Mouse (Mus musculus): ENCODE measurements around the gene Ms4a2. TPM values are rescaled to one million over a fixed set of nuclear protein-coding genes. Genes with fewer than 3 reads are reported as not detected.

Gene Ms4a2
- polyA plus RNA-seq (2014; fragmentation: Nextera tagmentation; extraction: Ambion mirVana) = 0.36 TPM in 1 of 2 replicates, not detected in the other

- 87% methylated on average over 2 of the region's 2 CpGs for WGBS
- H3K4me2 ChIP-seq (ENCODE audit: low read depth, severe bottlenecking) = no peak within 1 kb of the TSS
- no peaks in the 10 kb centered on the region for H3K4me1 ChIP-seq (ENCODE audit: control insufficient read depth, insufficient read depth, low read length)
- DNase-seq (ENCODE audit: low spot score) (no peak), ATAC-seq (ENCODE audit: insufficient number of reproducible peaks, low FRiP score, low TSS enrichment, low read depth) (no peak)
- H3K4me3 ChIP-seq (ENCODE audit: low read depth, low read length) = no peak within 1 kb of the TSS
- no peak within 1 kb of the TSS for H3K9ac ChIP-seq (ENCODE audit: low read length)
- no peak within 1 kb of the TSS for H3K27ac ChIP-seq (replicated peaks; ENCODE audit: low read depth, low read length)
- no peaks in the 10 kb centered on the region for H3K27me3 ChIP-seq (ENCODE audit: control insufficient read depth, insufficient read depth, low read length)
- no peaks in the 10 kb centered on the region for H3K36me3 ChIP-seq (ENCODE audit: control insufficient read depth, insufficient read depth, low read length)
- no peaks in the 10 kb centered on the region for H3K9me3 ChIP-seq (ENCODE audit: control insufficient read depth, low read length)
These were observed at the start of gene Ms4a2 for GRCm38 (mm10) chr19:11623551-11623950. Gene Ms4a2, minus strand, starts transcription at chr19:11623719.

GRCm38 (mm10) chr19:11661562-11661961 is 38.0 kb upstream of the Ms4a2 start:
- Histone ChIP-seq H3K4me1 (ENCODE audit: control insufficient read depth, insufficient read depth, low read length) (no peaks in the 10 kb centered on the region), H3K27ac (replicated peaks; ENCODE audit: low read depth, low read length) (no peak overlapping the region), H3K4me3 (ENCODE audit: low read depth, low read length) (no peak overlapping the region), H3K9me3 (ENCODE audit: control insufficient read depth, low read length) (no peaks in the 10 kb centered on the region), H3K4me2 (ENCODE audit: low read depth, severe bottlenecking) (no peak overlapping the region), H3K27me3 (ENCODE audit: control insufficient read depth, insufficient read depth, low read length) (no peaks in the 10 kb centered on the region), H3K36me3 (ENCODE audit: control insufficient read depth, insufficient read depth, low read length) (no peaks in the 10 kb centered on the region), H3K9ac (ENCODE audit: low read length) (no peak overlapping the region)
- ATAC-seq (ENCODE audit: insufficient number of reproducible peaks, low FRiP score, low TSS enrichment, low read depth) (no peak), DNase-seq (ENCODE audit: low spot score) (no peak)

GRCm38 (mm10) chr19:11660459-11660858 is 36.9 kb upstream of the Ms4a2 start, which contains the start of gene Oosp2:
Gene Oosp2, minus strand, starts transcription at chr19:11660559.
- Histone ChIP-seq H3K9me3 (ENCODE audit: control insufficient read depth, low read length) (no peaks in the 10 kb centered on the region), H3K36me3 (ENCODE audit: control insufficient read depth, insufficient read depth, low read length) (no peaks in the 10 kb centered on the region), H3K4me3 (ENCODE audit: low read depth, low read length) (no peak within 1 kb of the TSS), H3K27me3 (ENCODE audit: control insufficient read depth, insufficient read depth, low read length) (no peaks in the 10 kb centered on the region), H3K27ac (replicated peaks; ENCODE audit: low read depth, low read length) (no peak within 1 kb of the TSS), H3K9ac (ENCODE audit: low read length) (no peak within 1 kb of the TSS), H3K4me1 (ENCODE audit: control insufficient read depth, insufficient read depth, low read length) (no peaks in the 10 kb centered on the region), H3K4me2 (ENCODE audit: low read depth, severe bottlenecking) (no peak within 1 kb of the TSS)
- WGBS = 89% methylated on average over 5 of the region's 5 CpGs
- ATAC-seq (ENCODE audit: insufficient number of reproducible peaks, low FRiP score, low TSS enrichment, low read depth) (no peak), DNase-seq (ENCODE audit: low spot score) (no peak)

GRCm38 (mm10) chr19:11659142-11659541 is 35.6 kb upstream of the Ms4a2 start:
- DNase-seq (ENCODE audit: low spot score) (no peak), ATAC-seq (ENCODE audit: insufficient number of reproducible peaks, low FRiP score, low TSS enrichment, low read depth) (no peak)
- Histone ChIP-seq H3K9ac (ENCODE audit: low read length) (no peak overlapping the region), H3K27me3 (ENCODE audit: control insufficient read depth, insufficient read depth, low read length) (no peaks in the 10 kb centered on the region), H3K4me3 (ENCODE audit: low read depth, low read length) (no peak overlapping the region), H3K9me3 (ENCODE audit: control insufficient read depth, low read length) (no peaks in the 10 kb centered on the region), H3K36me3 (ENCODE audit: control insufficient read depth, insufficient read depth, low read length) (no peaks in the 10 kb centered on the region), H3K4me1 (ENCODE audit: control insufficient read depth, insufficient read depth, low read length) (no peaks in the 10 kb centered on the region), H3K27ac (replicated peaks; ENCODE audit: low read depth, low read length) (no peak overlapping the region), H3K4me2 (ENCODE audit: low read depth, severe bottlenecking) (no peak overlapping the region)
- 77% methylated on average over 2 of the region's 2 CpGs for WGBS

GRCm38 (mm10) chr19:11649564-11649963 is 26.0 kb upstream of the Ms4a2 start:
- no peak overlapping the region for H3K27ac ChIP-seq (replicated peaks; ENCODE audit: low read depth, low read length)
- no peak for ATAC-seq (ENCODE audit: insufficient number of reproducible peaks, low FRiP score, low TSS enrichment, low read depth)
- no peak for DNase-seq (ENCODE audit: low spot score)
- WGBS = 90% methylated on average over 4 of the region's 4 CpGs
- H3K4me3 ChIP-seq (ENCODE audit: low read depth, low read length) = no peak overlapping the region
- no peak overlapping the region for H3K9ac ChIP-seq (ENCODE audit: low read length)
- H3K36me3 ChIP-seq (ENCODE audit: control insufficient read depth, insufficient read depth, low read length) = no peaks in the 10 kb centered on the region
- H3K9me3 ChIP-seq (ENCODE audit: control insufficient read depth, low read length) = no peaks in the 10 kb centered on the region
- no peak overlapping the region for H3K4me2 ChIP-seq (ENCODE audit: low read depth, severe bottlenecking)
- H3K27me3 ChIP-seq (ENCODE audit: control insufficient read depth, insufficient read depth, low read length) = no peaks in the 10 kb centered on the region
- no peaks in the 10 kb centered on the region for H3K4me1 ChIP-seq (ENCODE audit: control insufficient read depth, insufficient read depth, low read length)

GRCm38 (mm10) chr19:11646166-11646565 is 22.6 kb upstream of the Ms4a2 start:
- H3K4me1 ChIP-seq (ENCODE audit: control insufficient read depth, insufficient read depth, low read length) = no peaks in the 10 kb centered on the region
- 81% methylated on average over 3 of the region's 3 CpGs for WGBS
- no peaks in the 10 kb centered on the region for H3K9me3 ChIP-seq (ENCODE audit: control insufficient read depth, low read length)
- no peak overlapping the region for H3K9ac ChIP-seq (ENCODE audit: low read length)
- ATAC-seq (ENCODE audit: insufficient number of reproducible peaks, low FRiP score, low TSS enrichment, low read depth) (no peak), DNase-seq (ENCODE audit: low spot score) (no peak)
- no peak overlapping the region for H3K4me3 ChIP-seq (ENCODE audit: low read depth, low read length)
- no peaks in the 10 kb centered on the region for H3K36me3 ChIP-seq (ENCODE audit: control insufficient read depth, insufficient read depth, low read length)
- H3K27ac ChIP-seq (replicated peaks; ENCODE audit: low read depth, low read length) = no peak overlapping the region
- no peaks in the 10 kb centered on the region for H3K27me3 ChIP-seq (ENCODE audit: control insufficient read depth, insufficient read depth, low read length)
- H3K4me2 ChIP-seq (ENCODE audit: low read depth, severe bottlenecking) = no peak overlapping the region

GRCm38 (mm10) chr19:11640732-11641131 is 17.2 kb upstream of the Ms4a2 start, which contains the start of gene Ms4a3:
Gene Ms4a3, minus strand, starts transcription at chr19:11640851.
- ATAC-seq (ENCODE audit: insufficient number of reproducible peaks, low FRiP score, low TSS enrichment, low read depth) (no peak), DNase-seq (ENCODE audit: low spot score) (no peak)
- Histone ChIP-seq H3K4me1 (ENCODE audit: control insufficient read depth, insufficient read depth, low read length) (no peaks in the 10 kb centered on the region), H3K9ac (ENCODE audit: low read length) (no peak within 1 kb of the TSS), H3K9me3 (ENCODE audit: control insufficient read depth, low read length) (no peaks in the 10 kb centered on the region), H3K4me2 (ENCODE audit: low read depth, severe bottlenecking) (no peak within 1 kb of the TSS), H3K4me3 (ENCODE audit: low read depth, low read length) (no peak within 1 kb of the TSS), H3K27me3 (ENCODE audit: control insufficient read depth, insufficient read depth, low read length) (no peaks in the 10 kb centered on the region), H3K36me3 (ENCODE audit: control insufficient read depth, insufficient read depth, low read length) (no peaks in the 10 kb centered on the region), H3K27ac (replicated peaks; ENCODE audit: low read depth, low read length) (no peak within 1 kb of the TSS)
- 62% methylated on average over 1 of the region's 1 CpGs for WGBS

GRCm38 (mm10) chr19:11639038-11639437 is 15.5 kb upstream of the Ms4a2 start:
- no peaks in the 10 kb centered on the region for H3K27me3 ChIP-seq (ENCODE audit: control insufficient read depth, insufficient read depth, low read length)
- ATAC-seq (ENCODE audit: insufficient number of reproducible peaks, low FRiP score, low TSS enrichment, low read depth) (no peak), DNase-seq (ENCODE audit: low spot score) (no peak)
- H3K4me3 ChIP-seq (ENCODE audit: low read depth, low read length) = no peak overlapping the region
- no peaks in the 10 kb centered on the region for H3K36me3 ChIP-seq (ENCODE audit: control insufficient read depth, insufficient read depth, low read length)
- H3K9me3 ChIP-seq (ENCODE audit: control insufficient read depth, low read length) = no peaks in the 10 kb centered on the region
- WGBS = 81% methylated on average over 4 of the region's 4 CpGs
- no peaks in the 10 kb centered on the region for H3K4me1 ChIP-seq (ENCODE audit: control insufficient read depth, insufficient read depth, low read length)
- H3K4me2 ChIP-seq (ENCODE audit: low read depth, severe bottlenecking) = no peak overlapping the region
- no peak overlapping the region for H3K27ac ChIP-seq (replicated peaks; ENCODE audit: low read depth, low read length)
- no peak overlapping the region for H3K9ac ChIP-seq (ENCODE audit: low read length)

GRCm38 (mm10) chr19:11635572-11635971 is 12.1 kb upstream of the Ms4a2 start:
- no peaks in the 10 kb centered on the region for H3K9me3 ChIP-seq (ENCODE audit: control insufficient read depth, low read length)
- H3K36me3 ChIP-seq (ENCODE audit: control insufficient read depth, insufficient read depth, low read length) = no peaks in the 10 kb centered on the region
- H3K4me2 ChIP-seq (ENCODE audit: low read depth, severe bottlenecking) = no peak overlapping the region
- 84% methylated on average over 5 of the region's 5 CpGs for WGBS
- H3K27me3 ChIP-seq (ENCODE audit: control insufficient read depth, insufficient read depth, low read length) = no peaks in the 10 kb centered on the region
- no peak overlapping the region for H3K9ac ChIP-seq (ENCODE audit: low read length)
- ATAC-seq (ENCODE audit: insufficient number of reproducible peaks, low FRiP score, low TSS enrichment, low read depth) (no peak), DNase-seq (ENCODE audit: low spot score) (no peak)
- no peak overlapping the region for H3K4me3 ChIP-seq (ENCODE audit: low read depth, low read length)
- H3K4me1 ChIP-seq (ENCODE audit: control insufficient read depth, insufficient read depth, low read length) = no peaks in the 10 kb centered on the region
- H3K27ac ChIP-seq (replicated peaks; ENCODE audit: low read depth, low read length) = no peak overlapping the region

Measured in limb, embryonic 11.5 days (tissue).